Mouse (Mus musculus) lung, adult 2 months (tissue): Measurements from ENCODE around the gene Msantd1. TPM values are rescaled to one million over a fixed set of nuclear protein-coding genes. Genes with fewer than 3 reads are reported as not detected.
"Not testable (repeated sequence)": the region's sequence is repeated elsewhere in the genome, so short reads cannot be mapped to it uniquely, and the experiment has no call there.

Experiments
- DNase-seq: peaks from one replicate; pipeline ENCODE4 v3.0.0; 2022
- H3K4me1 ChIP-seq: fragments of 200-500 bp; 2 replicates; pipeline ENCODE4 v1.6.1; 2011; ENCODE audit warnings: low read length; ENCODE audit not compliant: control insufficient read depth, insufficient read depth
- H3K4me3 ChIP-seq: fragments of 200-500 bp; replicated peaks from 2 replicates; pipeline ENCODE3; 2011; ENCODE audit warnings: low read depth, mild to moderate bottlenecking, control low read depth, low read length; ENCODE audit errors: extremely low read depth
- CTCF ChIP-seq: fragments of 200-500 bp; IDR thresholded peaks from 2 replicates; pipeline ENCODE4 v1.5.1; 2011; ENCODE audit warnings: mild to moderate bottlenecking, low read length, control low read depth; ENCODE audit not compliant: insufficient read depth
- POLR2A ChIP-seq: fragments of 200-500 bp; IDR thresholded peaks from 2 replicates; pipeline ENCODE4 v1.6.1; 2011; ENCODE audit warnings: low read depth, mild to moderate bottlenecking, control low read depth, low read length, borderline replicate concordance; ENCODE audit errors: extremely low read depth
- WGBS: fragments of 180-500 bp; shearing (Covaris S2); methylation state at CpG from one replicate; pipeline ENCODE4 v1.1.7; 2018; 5-methylcytosine and 5-hydroxymethylcytosine counted together
- polyA plus RNA-seq: library from polyadenylated mRNA; depleted of rRNA; stranded (reverse); fragments of >200 nt; gene quantifications from 2 replicates; pipeline ENCODE4 v1.2.3, GENCODE M21; 2012; rRNA removed

The Msantd1 gene
- 3.1 and 3.7 TPM in 2 replicates for polyA plus RNA-seq

DNA sequence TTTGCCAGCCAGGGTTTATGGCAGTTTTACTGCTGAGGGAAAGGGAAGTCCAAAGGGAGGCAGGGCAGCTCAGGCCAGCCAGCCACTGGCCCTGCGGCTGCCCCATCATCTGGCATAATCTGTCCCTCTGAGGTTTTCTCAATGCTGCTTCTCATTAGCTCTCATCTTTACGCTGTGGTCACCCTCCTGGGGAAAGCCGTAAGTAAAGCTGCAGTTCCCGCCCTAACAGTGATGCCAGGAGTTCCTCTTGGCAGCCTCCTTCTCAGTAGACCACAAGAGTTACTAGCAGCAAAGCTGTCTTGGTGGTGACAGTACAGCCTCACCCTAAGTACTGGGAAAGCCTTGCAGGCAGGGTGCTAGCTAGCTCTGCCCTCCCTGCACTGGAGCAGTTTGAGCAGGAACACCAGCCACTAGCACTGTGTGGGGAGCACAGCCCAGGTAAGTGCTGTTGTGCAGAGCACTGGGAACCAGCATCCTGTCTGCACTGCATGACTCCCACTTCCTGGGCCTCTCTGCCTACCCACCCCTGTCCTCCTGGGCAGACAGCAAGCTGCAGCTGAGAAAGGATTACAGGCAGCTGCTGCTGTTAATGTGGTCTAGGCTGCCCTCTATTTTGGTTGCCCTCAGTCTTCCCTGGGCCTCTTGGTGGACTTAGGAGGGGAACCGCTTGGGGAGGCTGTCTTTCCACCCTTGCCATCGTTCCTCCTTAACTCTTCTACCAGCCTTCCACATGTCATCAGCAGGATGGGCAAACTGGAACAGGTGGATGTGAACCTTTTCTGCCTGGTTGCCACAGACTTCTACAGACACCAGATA is at the start of gene Msantd1:
Msantd1 (plus strand) TSS at position 103 of the 816 bp plus-strand sequence.
- Histone ChIP-seq H3K4me1 (peaks cover 6% of the 10 kb centered on the region; the same call in 1 of the 2 replicates), H3K4me3 (no peak within 1 kb of the TSS)
- no peak for TF ChIP-seq CTCF
- no peak for TF ChIP-seq POLR2A
- peak; percentile 17 for DNase-seq
- WGBS: 70% methylated on average over 6 of the region's 6 CpGs

DNA sequence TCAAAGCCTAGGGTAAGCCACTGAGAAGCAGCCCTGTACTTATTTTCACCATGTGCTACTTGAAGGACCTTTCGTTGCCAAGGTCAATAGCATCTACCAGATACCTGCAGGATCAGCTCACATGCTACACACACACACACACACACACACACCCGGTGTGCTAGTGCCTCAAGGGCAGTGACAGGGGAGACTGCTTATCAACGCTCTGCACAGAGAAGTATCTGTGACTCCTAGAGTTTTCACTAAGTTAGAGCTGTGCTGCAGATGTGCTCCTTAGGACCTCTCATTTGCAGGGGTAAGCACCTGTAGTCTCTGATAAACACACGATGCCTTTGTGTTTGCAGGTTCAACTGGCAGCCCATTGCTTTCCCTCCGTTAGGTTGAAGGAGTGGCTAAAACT is 42.4 kb upstream of the Msantd1 start:
- no peak overlapping the region for H3K4me3 ChIP-seq
- TF ChIP-seq POLR2A (no peak), CTCF (no peak)
- 83% methylated on average over 5 of the region's 5 CpGs for WGBS
- no peak for DNase-seq
- peaks cover 2% of the 10 kb centered on the region; the same call in 1 of the 2 replicates for H3K4me1 ChIP-seq

DNA sequence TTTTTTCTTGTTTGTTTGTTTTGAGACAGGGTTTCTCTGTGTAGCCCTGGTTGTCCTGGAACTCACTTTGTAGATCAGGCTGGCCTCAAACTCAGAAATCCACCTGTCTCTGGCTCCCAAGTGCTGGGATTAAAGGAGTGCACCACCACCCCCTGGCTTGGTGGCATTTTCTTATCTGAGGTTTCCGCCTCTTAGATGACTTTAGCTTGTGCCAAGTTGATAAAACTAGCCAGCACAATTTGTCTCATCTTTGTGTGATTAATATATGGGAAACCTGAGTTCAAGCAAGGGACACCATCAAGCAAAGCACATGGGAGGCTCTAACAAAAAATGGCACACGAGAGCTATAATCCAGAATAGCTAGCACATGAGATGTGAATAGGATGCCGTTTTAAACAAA is 27.5 kb upstream of the Msantd1 start:
- not testable (repeated sequence) for H3K4me1 ChIP-seq, H3K4me3 ChIP-seq, DNase-seq
- WGBS: 91% methylated on average over 3 of the region's 3 CpGs

DNA sequence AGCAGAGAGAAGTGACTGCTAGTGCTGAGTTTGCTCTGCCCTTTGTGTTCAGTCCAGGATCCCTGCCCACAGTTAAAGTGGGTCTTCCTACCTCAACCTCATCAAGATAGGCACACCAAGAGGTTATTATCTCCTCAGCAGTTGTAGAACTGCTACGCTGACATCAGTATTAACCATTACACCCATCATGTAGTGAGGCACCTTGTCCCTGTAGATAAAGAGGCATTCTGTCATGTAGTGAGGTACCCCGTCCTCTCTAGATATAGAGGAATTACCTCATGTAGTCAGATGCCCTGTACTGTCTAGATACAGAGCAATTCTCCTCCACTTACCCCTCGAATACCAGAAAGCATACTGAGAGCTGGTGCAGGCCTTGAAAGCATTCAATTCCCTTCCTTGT is 26.8 kb upstream of the Msantd1 start:
- no peaks in the 10 kb centered on the region for H3K4me1 ChIP-seq
- no peak for DNase-seq
- WGBS: 91% methylated on average over 3 of the region's 3 CpGs
- no peak for TF ChIP-seq POLR2A
- no peak for TF ChIP-seq CTCF
- H3K4me3 ChIP-seq: no peak overlapping the region

DNA sequence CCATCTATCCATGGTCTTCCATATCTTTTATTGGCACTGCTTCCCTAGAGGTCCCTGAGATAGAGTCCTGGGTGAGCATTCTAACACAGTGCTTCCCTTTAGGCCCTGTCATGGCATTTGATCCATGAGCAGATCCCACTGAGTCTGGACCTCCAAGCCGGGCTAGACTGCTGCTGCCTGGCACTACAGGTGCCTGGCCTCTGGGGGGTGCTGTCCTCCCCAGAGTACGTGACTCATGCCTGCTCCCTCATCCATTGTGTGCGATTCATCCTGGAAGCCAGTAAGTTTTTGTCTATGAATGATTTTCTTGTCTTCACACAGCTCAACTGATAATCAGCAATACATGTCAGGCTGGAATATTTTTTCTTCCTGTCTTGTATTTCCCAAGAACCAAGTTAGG is 22.6 kb upstream of the Msantd1 start:
- TF ChIP-seq POLR2A (no peak), CTCF (peak; percentile 61)
- 66% methylated on average over 3 of the region's 3 CpGs for WGBS
- Histone ChIP-seq H3K4me1 (no peaks in the 10 kb centered on the region), H3K4me3 (no peak overlapping the region)
- DNase-seq: no peak

DNA sequence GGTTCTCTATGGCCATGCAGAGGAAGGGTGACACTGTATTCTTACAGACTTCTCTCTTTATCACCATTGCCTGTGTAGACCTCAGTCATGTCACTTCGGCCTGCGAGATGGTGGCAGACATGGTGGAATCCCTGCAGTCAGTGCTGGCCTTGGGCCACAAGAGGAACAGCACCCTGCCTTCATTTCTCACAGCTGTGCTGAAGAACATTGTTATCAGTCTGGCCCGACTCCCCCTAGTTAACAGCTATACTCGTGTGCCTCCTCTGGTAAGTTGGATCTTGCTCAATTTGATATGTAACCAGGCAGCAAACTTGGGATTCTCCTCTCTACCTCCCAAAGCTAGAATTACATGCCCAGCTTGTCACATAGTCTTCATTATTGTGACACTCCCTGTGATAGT is 18.6 kb upstream of the Msantd1 start:
- DNase-seq: no peak
- Histone ChIP-seq H3K4me1 (no peaks in the 10 kb centered on the region), H3K4me3 (no peak overlapping the region)
- WGBS: 83% methylated on average over 4 of the region's 4 CpGs
- no peak for TF ChIP-seq CTCF
- TF ChIP-seq POLR2A: no peak

DNA sequence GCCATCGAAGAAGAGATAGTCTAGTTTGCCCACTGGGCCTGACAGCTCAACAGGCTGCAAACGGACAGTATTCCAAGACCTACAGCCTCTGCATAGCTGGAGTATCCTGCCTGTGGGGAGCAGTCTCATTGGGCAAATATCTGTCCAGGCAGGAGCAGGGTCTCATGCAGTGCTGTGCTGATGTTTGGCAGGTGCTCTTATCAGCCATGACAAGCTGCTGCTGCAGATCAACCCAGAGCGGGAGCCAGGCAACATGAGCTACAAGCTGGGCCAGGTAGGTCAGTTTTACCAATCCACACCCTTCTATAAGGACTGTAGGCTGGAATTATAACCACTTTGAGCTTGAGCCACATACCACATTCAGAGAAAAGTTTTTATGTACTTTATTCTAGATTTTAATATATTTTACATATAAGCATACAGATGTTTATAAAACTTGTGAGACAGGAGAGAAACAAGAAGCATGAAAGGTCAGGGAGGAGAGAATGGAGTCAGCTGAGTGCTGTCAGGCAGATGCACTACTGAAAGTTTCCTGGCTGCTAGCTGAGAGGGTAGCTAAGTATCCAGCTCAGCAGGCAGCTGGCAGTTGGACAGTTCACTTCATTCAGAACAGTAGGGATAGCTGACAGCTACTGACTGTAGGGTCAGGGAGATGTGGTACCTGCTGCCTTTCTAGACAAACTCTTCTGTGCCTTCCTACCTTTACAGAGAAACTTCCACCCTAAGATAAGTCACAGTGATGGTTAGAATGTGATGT is 10.9 kb upstream of the Msantd1 start:
- no peak for DNase-seq
- WGBS: 88% methylated on average over 3 of the region's 3 CpGs

DNA sequence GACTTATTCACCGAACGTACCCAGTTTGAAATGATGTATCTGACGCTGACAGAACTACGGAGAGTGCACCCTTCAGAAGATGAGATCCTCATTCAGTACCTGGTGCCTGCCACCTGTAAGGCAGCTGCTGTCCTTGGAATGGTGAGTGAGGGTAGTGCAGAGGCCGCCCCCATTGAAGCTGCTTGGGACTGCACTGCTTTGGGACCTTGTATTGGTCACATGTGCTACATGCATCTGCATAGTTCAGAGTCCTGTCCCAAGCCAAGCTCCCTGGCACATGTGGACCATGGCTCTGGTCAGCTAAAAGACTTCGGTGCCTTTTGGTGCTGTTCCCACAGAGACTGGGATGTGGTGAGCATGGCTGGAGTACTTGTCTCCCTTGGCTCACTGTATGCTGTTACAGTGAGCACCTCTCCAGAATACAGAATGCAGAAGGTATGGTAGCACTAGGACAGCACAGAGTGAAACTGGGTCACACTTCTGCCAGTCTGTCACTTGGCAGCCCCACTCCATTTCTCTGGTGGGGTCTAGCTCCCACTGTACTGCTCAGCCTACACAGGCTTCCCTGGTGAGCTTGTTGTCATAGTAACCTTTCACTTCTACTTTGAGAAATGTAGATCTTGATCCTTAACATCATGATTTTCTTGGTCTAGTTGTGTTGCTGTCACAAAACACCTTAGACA is 7.9 kb upstream of the Msantd1 start:
- H3K4me3 ChIP-seq: no peak overlapping the region
- no peak for DNase-seq
- H3K4me1 ChIP-seq: no peaks in the 10 kb centered on the region; the same call in 1 of the 2 replicates
- 98% methylated on average over 6 of the region's 6 CpGs for WGBS
- no peak for TF ChIP-seq POLR2A
- TF ChIP-seq CTCF: no peak

More for the DNA sequence above, 10.9 kb upstream of the Msantd1 start:
- Histone ChIP-seq H3K4me1 (no peaks in the 10 kb centered on the region), H3K4me3 (no peak overlapping the region)
- TF ChIP-seq CTCF (no peak), POLR2A (no peak)

DNA sequence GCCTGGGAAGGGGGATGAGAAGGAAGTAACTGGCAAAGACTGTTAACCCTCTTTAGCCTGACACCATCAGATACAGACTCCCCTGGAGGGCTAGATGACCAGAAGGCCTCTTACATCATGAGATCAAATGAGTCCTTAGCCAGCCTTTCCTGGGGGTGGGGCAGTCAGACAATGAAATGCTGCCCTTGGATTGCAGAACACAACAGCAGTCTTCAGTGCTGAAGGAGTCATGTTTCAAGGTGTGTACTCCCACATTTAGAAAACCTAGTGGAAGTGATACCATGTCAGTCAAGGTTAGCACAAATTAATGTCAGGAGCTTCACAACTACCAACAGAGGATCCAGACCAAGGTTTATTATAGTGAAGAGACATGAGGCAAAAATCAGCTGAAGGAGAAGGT is 5.4 kb upstream of the Msantd1 start:
- no peak for DNase-seq
- Histone ChIP-seq H3K4me1 (no peaks in the 10 kb centered on the region; the same call in 1 of the 2 replicates), H3K4me3 (no peak overlapping the region)
- TF ChIP-seq CTCF (no peak), POLR2A (no peak)
